Mouse (Mus musculus) ovary, postnatal 14 days (tissue): ENCODE measurements around the gene Gm12216.

ENCODE experiments used
- DNase-seq: peaks from one replicate; pipeline ENCODE4 v3.0.0; 2022; ENCODE audit warnings: low spot score

Gm12216 gene

GRCm38 (mm10) chr11:53742353-53742752 is 116.7 kb downstream of the Gm12216 start:
- DNase-seq, result no peak

GRCm38 (mm10) chr11:53737573-53737946 is 121.5 kb downstream of the Gm12216 start:
- peak; percentile 45 for DNase-seq

GRCm38 (mm10) chr11:53736771-53737572 is 122.1 kb downstream of the Gm12216 start:
- peak; percentile 82 for DNase-seq

- DNase-seq, result peak; percentile 52
Measured at GRCm38 (mm10) chr11:53735682-53736245, 123.3 kb downstream of the Gm12216 start.

- DNase-seq, result no peak
Measured at GRCm38 (mm10) chr11:53734970-53735681, 123.9 kb downstream of the Gm12216 start.

GRCm38 (mm10) chr11:53734431-53734830 is 124.6 kb downstream of the Gm12216 start:
- no peak for DNase-seq

GRCm38 (mm10) chr11:53733824-53734223 is 125.2 kb downstream of the Gm12216 start:
- no peak for DNase-seq
